Mouse (Mus musculus) cerebellum, adult 9-11 months (tissue): ENCODE results near the gene Dnttip1.

ENCODE experiments used
- DNase-seq: peaks from one replicate; pipeline ENCODE4 v3.0.0; 2022

Gene Dnttip1

GRCm38 (mm10) chr2:164754800-164755199, 9.0 kb downstream of the Dnttip1 start:
- no peak for DNase-seq

- no peak for DNase-seq
Measured at GRCm38 (mm10) chr2:164757841-164758240, 12.1 kb downstream of the Dnttip1 start.

- DNase-seq, result no peak
Measured at GRCm38 (mm10) chr2:164758692-164759091, 12.9 kb downstream of the Dnttip1 start.

- DNase-seq, result no peak
Measured at GRCm38 (mm10) chr2:164760059-164760833, 14.5 kb downstream of the Dnttip1 start.

GRCm38 (mm10) chr2:164761502-164761901, 15.7 kb downstream of the Dnttip1 start:
- peak; percentile 39 for DNase-seq

GRCm38 (mm10) chr2:164761971-164762370, 16.2 kb downstream of the Dnttip1 start:
- no peak for DNase-seq

GRCm38 (mm10) chr2:164762593-164762992, 16.8 kb downstream of the Dnttip1 start:
- no peak for DNase-seq

GRCm38 (mm10) chr2:164765841-164766240, 20.1 kb downstream of the Dnttip1 start:
- no peak for DNase-seq

GRCm38 (mm10) chr2:164767812-164768540, 22.2 kb downstream of the Dnttip1 start:
- no peak for DNase-seq

- DNase-seq, result peak; percentile 98
Measured at GRCm38 (mm10) chr2:164769258-164770037, 23.7 kb downstream of the Dnttip1 start, which contains the start of gene Ube2c. TSS of gene Ube2c (plus strand) at chr2:164769898.

GRCm38 (mm10) chr2:164770279-164770678, 24.5 kb downstream of the Dnttip1 start:
- DNase-seq, result no peak

GRCm38 (mm10) chr2:164771123-164771522, 25.3 kb downstream of the Dnttip1 start:
- DNase-seq, result no peak

- no peak for DNase-seq
Measured at GRCm38 (mm10) chr2:164773229-164773988, 27.6 kb downstream of the Dnttip1 start.

GRCm38 (mm10) chr2:164773989-164774364, 28.2 kb downstream of the Dnttip1 start:
- no peak for DNase-seq

GRCm38 (mm10) chr2:164776130-164776529, 30.3 kb downstream of the Dnttip1 start:
- DNase-seq, result no peak

GRCm38 (mm10) chr2:164776801-164777200, 31.0 kb downstream of the Dnttip1 start:
- no peak for DNase-seq

GRCm38 (mm10) chr2:164777246-164778014, 31.6 kb downstream of the Dnttip1 start:
- no peak for DNase-seq

- no peak for DNase-seq
Measured at GRCm38 (mm10) chr2:164778015-164778287, 32.2 kb downstream of the Dnttip1 start.

- peak; percentile 48 for DNase-seq
Measured at GRCm38 (mm10) chr2:164778809-164779208, 33.0 kb downstream of the Dnttip1 start.

GRCm38 (mm10) chr2:164779481-164780086, 33.8 kb downstream of the Dnttip1 start, which contains the start of gene Tnnc2:
TSS of gene Tnnc2 (minus strand) at chr2:164779967.
- no peak for DNase-seq

- no peak for DNase-seq
Measured at GRCm38 (mm10) chr2:164781876-164782275, 36.1 kb downstream of the Dnttip1 start.
